Mouse (Mus musculus) WW6 (cell line): Measurements from ENCODE around the gene Hoxc5.

ENCODE experiments used
- DNase-seq: peaks from one replicate; pipeline ENCODE4 v3.0.0-alpha.2; 2013; ENCODE audit warnings: low read depth, low spot score

Hoxc5 gene

GRCm38 (mm10) chr15:102990461-102991397, 23.5 kb downstream of the Hoxc5 start, which contains the start of gene Hoxc8:
TSS of gene Hoxc8 (plus strand) at chr15:102990607.
- DNase-seq, result no peak

- DNase-seq, result no peak
These were observed 24.5 kb downstream of the Hoxc5 start for GRCm38 (mm10) chr15:102991782-102992181.

GRCm38 (mm10) chr15:102992206-102992605, 25.0 kb downstream of the Hoxc5 start:
- no peak for DNase-seq

- no peak for DNase-seq
These were observed 25.6 kb downstream of the Hoxc5 start for GRCm38 (mm10) chr15:102992863-102993262.

GRCm38 (mm10) chr15:102996548-102996947, 29.3 kb downstream of the Hoxc5 start:
- no peak for DNase-seq

- no peak for DNase-seq
These were observed 30.2 kb downstream of the Hoxc5 start for GRCm38 (mm10) chr15:102997431-102997830.

GRCm38 (mm10) chr15:102997939-102998355, 30.7 kb downstream of the Hoxc5 start, which contains the start of gene Hoxc6:
TSS of gene Hoxc6 (plus strand) at chr15:102998257.
- DNase-seq, result no peak

- DNase-seq, result no peak
These were observed 31.5 kb downstream of the Hoxc5 start for GRCm38 (mm10) chr15:102998608-102999182.

- DNase-seq, result no peak
These were observed 32.1 kb downstream of the Hoxc5 start for GRCm38 (mm10) chr15:102999183-102999831.

- no peak for DNase-seq
These were observed 32.7 kb downstream of the Hoxc5 start for GRCm38 (mm10) chr15:102999955-103000354.

GRCm38 (mm10) chr15:103000501-103000901, 33.3 kb downstream of the Hoxc5 start:
- no peak for DNase-seq

- no peak for DNase-seq
These were observed 34.1 kb downstream of the Hoxc5 start for GRCm38 (mm10) chr15:103001370-103001769.

GRCm38 (mm10) chr15:103002156-103002555, 34.9 kb downstream of the Hoxc5 start:
- DNase-seq, result no peak

GRCm38 (mm10) chr15:103002821-103003448, 35.7 kb downstream of the Hoxc5 start:
- no peak for DNase-seq

GRCm38 (mm10) chr15:103005308-103005707, 38.1 kb downstream of the Hoxc5 start:
- DNase-seq, result no peak

- no peak for DNase-seq
These were observed 38.6 kb downstream of the Hoxc5 start for GRCm38 (mm10) chr15:103005797-103006196.

- DNase-seq, result no peak
These were observed 39.1 kb downstream of the Hoxc5 start for GRCm38 (mm10) chr15:103006326-103006725.

GRCm38 (mm10) chr15:103009265-103010111, 42.2 kb downstream of the Hoxc5 start:
- DNase-seq, result no peak

GRCm38 (mm10) chr15:103010112-103010846, 43.0 kb downstream of the Hoxc5 start:
- DNase-seq, result no peak
